Mouse (Mus musculus): ENCODE results near the gene Exosc10.

- TF ChIP-seq CTCF (IDR thresholded peaks at IDR 0.05; ENCODE audit: low read depth, low read length) (no peak), POLR2A (IDR thresholded peaks at IDR 0.05; ENCODE audit: extremely low read depth, insufficient read depth, low read length) (no peak)
Observed at GRCm38 (mm10) chr4:148527158-148527910, 30.9 kb upstream of the Exosc10 start.
